Mouse (Mus musculus): ENCODE measurements around the gene Reck. TPM values are rescaled to one million over a fixed set of nuclear protein-coding genes. Genes with fewer than 3 reads are reported as not detected.

The Reck gene
- total RNA-seq, 2 experiments from 2014 or later = 8.6 to 11.1 TPM

DNA sequence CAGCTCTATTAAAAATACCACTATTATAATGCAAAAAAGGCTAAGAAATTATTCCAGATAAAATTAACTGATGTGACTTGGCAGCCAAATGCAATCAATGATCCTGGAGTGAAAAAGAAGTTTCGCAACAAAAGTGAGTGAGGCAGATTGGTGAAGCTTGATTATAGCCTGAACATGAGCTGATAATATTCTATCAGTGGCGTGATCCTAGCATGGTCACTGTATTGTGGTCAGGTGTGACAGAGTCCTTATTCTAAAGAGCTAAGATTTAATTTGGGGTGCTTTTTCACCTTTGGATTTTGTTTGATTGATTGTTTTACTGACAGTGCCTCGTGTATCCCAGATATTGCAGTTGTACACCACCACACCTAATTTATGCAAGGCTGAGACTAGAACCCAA lies 15.9 kb downstream of the Reck start:
- intact Hi-C loops (cut with DNase I; ENCODE audit: low total_unique reads) = no loop called here
- no peak for DNase-seq

DNA sequence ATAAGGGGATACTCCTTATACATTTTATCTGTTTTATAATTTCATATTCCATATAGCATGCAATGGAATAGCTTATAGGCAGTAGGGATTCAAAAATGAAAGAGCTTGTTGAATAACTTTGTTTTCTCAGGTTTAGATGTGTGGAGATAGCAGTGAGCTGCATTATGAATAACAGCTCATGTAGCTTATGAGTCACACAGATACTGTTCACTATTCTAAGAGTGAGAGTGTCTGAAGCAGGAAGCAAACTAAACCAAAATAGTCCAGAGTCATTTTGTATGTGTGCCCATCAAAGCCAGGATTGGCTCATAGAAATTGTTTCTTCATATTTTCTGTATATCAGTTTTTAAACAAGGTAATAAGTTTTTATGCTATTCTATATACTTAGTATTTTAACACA lies 21.9 kb downstream of the Reck start:
- no peak for DNase-seq
- intact Hi-C loops (cut with DNase I; ENCODE audit: low total_unique reads) = no loop called here

DNA sequence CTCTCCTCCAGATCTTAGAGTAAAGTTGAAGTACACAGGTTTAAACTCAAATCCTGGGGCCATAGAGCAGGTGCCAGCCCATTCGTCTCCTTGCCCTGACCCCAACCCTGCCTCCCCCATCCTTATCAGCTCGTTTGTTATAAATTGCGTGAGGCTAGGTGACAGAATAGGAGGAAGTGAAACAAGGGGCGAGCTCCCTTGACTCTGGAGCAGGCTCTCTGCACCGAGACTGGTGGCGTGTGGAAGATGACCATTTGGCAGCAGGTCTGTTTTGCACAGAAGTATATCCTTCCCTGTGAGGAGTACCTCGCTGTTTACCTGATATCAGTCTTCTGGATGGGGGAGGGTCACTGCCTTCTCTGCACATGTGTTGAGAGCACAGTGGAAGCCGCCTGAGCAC lies 23.9 kb downstream of the Reck start:
- DNase-seq = no peak
- intact Hi-C loops (cut with DNase I; ENCODE audit: low total_unique reads) = no loop called here

DNA sequence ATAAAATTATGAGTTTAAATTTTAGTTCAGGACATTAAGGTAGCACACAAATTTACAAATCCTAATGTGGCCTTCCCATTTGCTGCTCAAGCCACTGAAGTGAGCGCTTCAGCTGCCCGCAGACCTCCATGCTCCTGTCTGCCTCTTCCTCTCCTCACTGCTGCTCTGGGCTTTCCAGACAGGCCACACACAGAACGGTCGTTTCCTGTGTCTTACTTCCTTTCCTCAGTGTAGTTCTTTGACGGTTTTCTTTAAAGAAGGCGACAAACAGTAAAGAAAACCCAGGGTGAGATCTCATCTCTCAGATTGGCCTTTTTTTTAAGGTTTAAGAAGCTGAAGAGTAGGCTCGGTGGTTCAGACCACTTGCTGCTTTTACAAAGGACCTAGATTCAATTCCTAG lies 28.4 kb downstream of the Reck start:
- DNase-seq = no peak
- intact Hi-C loops (cut with DNase I; ENCODE audit: low total_unique reads) = no loop called here

DNA sequence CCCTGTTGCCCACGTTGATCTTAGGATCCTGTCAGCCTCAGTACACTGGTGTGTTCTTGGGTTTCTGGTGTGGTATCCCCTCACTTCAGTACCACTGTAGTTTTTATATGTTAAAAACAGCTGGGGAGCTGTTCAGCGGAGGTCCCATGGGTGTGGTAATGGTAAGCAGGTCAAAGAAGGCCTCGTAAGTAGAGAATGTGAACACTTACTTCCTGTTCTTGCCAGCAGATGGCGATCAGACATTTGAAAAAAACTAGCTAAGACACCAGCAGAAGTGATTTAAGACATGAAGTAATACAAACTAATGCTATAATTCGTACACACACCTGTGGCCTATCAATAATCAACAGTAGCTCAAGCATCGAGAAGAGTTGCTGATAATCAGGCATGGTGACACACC lies 31.1 kb downstream of the Reck start:
- peak; percentile 15 for DNase-seq
- intact Hi-C loops (cut with DNase I; ENCODE audit: low total_unique reads) = no loop called here

DNA sequence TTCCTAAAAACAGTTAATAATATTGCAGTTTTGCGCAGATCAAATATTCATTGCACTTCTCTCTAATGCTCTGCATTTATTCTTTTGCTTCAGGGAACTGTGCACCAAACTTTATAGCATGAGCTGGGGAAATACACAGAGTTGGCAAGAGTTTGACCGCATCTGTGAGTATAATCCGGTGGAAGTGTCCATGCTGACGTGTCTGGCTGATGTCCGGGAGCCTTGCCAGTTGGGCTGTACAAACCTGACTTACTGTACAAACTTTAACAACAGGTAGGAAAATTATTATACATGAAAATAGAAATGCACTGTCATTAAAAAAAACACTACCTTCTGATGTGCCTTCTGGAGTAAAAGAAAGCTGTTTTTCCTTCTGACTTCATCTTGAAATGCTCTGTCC lies 42.9 kb downstream of the Reck start:
- DNase-seq = no peak
- intact Hi-C loops (cut with DNase I; ENCODE audit: low total_unique reads) = no loop called here

DNA sequence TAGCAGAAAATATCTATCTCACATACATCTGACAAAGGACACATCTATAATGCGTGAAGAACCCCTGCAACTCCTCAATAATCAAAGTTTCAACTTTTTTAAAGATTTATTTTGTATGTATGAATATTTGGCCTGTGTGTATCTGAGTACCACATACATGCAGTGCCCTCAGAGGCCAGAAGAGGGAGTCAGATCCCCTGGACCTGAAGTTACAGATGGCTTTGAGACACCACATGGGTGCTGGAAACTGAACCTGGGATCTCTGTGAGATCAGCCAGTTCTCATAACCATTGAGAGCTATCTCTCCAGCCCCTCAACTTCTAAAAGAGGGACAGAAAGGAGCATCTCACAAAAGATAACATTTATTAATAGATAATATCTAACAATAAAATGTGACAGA lies 45.3 kb downstream of the Reck start:
- no peak for DNase-seq
- intact Hi-C loops (cut with DNase I; ENCODE audit: low total_unique reads) = no loop called here

DNA sequence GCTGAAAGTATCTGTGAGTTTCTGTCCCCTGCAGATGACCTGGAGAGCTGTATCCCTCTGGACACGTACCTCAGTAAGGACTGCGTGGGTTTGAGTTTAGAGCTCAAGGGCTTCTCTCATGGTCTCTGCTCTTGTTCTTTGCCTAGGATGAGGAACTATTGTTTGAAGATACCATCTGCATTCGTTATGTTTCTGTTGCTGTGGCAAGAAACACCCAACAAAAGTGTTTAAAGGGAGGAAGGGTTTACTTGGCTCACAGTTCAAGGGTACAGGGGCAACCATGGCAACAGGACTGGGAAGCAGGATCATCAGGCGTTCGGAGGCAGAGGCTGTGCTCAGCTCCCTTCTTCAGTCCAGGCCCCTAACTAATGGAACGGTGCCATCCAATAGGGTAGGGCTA lies 49.8 kb downstream of the Reck start:
- intact Hi-C loops (cut with DNase I; ENCODE audit: low total_unique reads) = no loop called here
- no peak for DNase-seq

DNA sequence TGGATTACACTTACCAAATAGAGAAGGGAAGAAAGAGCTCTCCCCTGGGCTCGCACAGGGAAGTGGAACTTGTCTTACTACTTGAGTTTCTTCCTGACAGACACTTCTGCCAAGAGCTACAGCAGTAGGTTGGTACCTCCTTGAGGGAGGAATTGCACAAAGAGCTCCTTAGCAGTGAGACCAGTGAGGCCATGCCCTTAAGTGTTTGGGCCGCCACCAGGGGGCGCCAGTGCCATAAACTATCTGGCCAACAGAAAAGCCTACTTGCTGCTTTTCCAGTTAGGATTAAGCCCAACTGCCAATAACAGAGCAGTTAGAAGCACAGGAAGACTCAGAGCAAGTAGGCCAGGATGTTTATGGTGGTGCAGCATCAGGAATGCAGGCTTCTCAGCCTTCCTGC lies 50.4 kb downstream of the Reck start:
- peak; percentile 89 for DNase-seq
- intact Hi-C loops (cut with DNase I; ENCODE audit: low total_unique reads) = loop anchor here (2.0 kb wide), 1 partner anchor 57 kb away; the partner anchor contains the start of gene Ccin

DNA sequence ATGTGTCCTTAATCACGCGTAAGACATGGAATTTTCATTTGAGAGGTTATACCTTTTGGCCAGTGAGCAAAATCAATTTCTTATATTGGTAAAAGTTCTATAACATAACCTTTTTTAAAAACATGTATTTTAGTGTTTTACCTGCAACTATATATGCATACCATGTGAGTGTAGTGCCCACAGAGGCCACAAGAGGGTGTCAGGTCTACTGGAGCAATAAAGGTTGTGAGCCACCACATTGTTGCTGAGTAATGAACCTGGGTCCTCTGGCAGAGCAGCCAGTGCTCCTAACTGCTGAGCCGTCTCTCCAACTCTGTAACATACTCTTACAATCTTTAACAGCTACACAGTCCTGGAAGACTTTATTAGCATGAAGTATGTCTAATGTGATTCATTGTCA lies 52.5 kb downstream of the Reck start:
- intact Hi-C loops (cut with DNase I; ENCODE audit: low total_unique reads) = loop anchor here (2.0 kb wide), 1 partner anchor 55 kb away; the partner anchor contains the start of gene Ccin
- no peak for DNase-seq

DNA sequence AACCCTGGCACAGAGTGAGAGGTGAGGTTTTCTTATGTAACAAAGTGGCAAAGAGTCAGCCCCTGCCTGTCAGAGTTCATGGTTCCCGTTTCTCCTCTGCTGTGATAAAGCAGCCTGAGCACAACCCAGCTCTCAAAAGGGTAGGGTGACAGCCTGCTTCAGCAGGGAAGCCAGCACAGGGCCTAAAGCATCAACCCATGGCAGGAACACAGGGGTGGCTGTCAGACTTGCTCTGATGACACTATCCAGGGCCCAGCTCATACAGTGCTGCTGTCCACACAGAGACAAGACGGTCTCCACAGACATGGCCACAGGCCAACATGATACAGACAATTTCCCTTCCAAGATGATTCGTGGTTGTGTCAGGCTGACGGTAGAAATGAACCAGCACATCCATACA lies 56.5 kb downstream of the Reck start:
- intact Hi-C loops (cut with DNase I; ENCODE audit: low total_unique reads) = no loop called here
- no peak for DNase-seq

DNA sequence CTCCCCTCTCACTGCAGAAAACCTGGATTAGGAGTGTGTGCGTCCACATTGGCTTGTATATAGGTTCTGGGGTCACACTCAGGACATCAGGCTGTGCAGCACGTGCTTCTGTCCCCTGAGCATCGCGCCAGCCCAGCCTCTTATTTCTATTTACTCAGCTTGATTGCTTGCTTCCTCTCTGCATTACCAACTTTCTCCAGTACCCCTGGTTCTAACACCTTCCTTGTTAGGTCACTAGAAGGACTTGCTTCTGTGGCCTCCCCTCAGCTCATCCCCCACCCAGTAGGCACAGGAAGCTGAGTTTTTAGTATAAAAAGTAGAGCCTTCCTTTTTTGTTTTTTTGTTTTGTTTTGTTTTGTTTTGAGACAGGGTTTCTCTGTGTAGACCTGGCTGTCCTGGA lies 60.9 kb downstream of the Reck start:
- intact Hi-C loops (cut with DNase I; ENCODE audit: low total_unique reads) = no loop called here
- DNase-seq = no peak

DNA sequence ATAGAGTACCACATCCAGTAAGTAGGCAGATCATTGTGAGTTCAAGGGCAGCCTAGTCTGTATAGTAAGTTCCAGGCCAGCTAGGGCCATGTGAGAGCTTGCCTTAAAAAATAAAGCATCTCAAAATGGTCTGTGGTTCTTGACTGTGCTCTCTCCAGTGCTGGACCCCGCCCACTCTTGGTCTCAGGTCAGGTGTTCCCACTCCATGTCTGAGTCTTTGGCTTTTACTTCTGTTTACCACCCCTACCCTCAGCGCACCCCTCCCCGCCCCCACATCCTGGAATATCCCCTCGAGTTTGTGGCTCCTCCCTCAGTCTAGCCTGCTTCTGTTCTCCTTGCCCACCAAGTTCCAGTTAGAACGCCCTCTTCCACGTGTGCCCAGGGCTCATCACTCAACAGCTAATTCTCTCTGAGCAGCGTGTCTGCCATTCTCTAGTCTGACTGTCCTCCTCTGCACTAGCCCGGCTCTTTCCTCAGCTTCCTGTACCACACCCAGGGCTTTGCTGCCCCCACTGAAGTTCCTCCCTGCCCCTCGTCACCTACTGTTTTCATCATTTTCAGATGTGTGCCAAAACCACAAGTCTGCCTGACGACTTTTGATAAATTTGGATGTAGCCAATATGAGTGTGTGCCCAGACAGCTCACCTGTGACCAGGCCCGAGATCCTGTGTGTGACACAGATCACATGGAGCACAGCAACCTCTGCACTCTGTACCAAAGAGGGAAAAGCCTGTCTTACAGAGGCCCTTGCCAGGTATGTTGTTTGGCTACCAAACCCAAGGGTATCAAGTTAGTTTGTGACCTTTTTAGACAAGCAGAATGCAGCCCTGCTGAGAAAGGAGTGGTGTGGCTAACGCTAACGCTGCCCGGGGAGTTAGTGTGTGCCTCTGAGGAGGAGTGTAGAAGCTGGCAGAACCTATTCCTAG lies 61.7 kb downstream of the Reck start:
- intact Hi-C loops (cut with DNase I; ENCODE audit: low total_unique reads) = no loop called here
- DNase-seq = peak; percentile 33

DNA sequence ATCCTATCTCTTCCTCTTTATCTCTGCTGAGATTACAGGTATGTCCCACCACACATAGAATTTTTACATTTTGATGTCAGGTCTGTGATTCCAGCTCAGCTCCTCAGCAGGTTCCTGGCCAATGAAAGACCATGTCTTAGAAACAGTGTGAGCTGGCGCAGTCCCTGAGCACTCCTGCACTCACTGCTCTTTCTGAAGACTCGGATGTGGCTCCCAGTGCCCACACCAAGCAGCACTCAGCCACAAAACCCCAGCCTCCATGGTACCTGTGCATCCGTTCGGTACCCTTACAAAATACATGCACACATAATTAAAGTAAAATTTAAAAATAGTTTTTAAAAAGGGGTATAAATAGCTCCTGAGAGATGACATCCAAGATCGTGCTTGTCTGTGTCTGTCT lies 66.0 kb downstream of the Reck start:
- intact Hi-C loops (cut with DNase I; ENCODE audit: low total_unique reads) = no loop called here
- no peak for DNase-seq

DNA sequence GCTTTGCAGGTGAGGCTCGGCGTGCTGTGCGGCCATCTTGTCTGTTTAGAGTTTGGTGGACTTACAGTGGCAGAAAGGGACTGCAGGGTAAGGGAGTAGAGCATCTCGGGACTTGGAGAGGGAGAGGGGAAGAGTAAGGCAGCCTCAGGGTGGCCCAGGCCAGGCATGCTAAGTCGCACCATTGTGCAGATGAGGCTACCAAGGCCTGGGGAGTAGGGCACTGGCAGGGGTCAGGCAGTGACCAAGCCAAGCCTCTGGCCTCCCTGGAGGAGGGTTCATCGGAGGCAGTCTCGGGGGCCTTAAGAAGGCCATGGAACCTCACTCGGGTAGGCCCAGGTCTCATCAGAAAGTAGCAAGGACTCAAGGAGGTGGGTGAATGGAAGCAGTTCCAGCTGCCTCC lies 67.1 kb downstream of the Reck start:
- intact Hi-C loops (cut with DNase I; ENCODE audit: low total_unique reads) = no loop called here

DNA sequence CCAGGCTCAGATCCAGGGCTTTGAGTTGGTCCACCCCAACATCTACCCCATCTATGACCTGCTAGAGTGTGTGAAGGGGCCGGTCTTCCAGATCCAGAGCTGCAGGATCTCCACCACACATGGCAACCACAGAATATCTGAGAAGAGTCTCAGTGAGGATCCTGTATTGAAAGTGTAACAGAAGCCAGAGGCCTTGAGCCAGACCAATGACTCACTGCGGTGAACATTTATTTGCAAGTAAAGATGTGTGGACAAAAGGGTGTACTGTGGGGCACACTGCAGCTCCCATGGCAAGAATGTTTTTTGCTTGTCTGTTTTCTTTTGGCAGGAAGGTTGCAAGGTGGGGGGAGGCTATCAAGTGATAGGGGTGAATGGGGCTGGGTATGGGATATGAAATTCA lies 72.2 kb downstream of the Reck start:
- intact Hi-C loops (cut with DNase I; ENCODE audit: low total_unique reads) = no loop called here

More for the DNA sequence above, 67.1 kb downstream of the Reck start:
- no peak for DNase-seq

DNA sequence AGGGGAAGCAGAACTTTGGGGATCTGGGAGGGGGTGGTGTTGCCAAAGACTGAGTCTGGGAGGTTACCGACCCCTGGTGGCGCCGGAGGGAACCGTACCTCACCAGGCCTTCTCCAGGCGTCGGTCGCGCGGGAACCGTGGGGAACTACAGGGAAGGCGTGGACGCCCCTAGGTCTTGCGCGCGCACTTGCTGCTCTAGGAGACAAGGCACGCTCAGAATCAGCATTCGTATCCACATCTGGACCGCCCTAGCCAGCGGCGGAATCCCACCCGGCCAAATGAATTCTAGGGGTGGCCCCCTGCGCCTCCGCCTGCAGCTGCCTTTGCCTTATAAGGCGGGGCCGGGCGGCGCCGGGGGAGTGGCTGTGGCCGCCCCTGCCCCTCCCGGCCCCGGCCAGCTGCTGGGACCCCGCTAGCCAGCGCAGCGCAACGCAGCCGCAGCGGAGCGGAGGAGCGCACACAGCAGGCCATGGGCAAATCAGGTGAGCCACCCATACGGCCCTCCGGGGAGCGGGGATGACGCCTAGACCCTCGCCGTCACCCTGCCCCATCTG lies 82.0 kb downstream of the Reck start, which contains the start of gene Glipr2:
Gene Glipr2, plus strand, starts transcription at position 110 of the 554 bp plus-strand sequence.
- peak; percentile 91 for DNase-seq
- intact Hi-C loops (cut with DNase I; ENCODE audit: low total_unique reads) = no loop called here

More for the DNA sequence above, 72.2 kb downstream of the Reck start:
- DNase-seq = no peak

DNA sequence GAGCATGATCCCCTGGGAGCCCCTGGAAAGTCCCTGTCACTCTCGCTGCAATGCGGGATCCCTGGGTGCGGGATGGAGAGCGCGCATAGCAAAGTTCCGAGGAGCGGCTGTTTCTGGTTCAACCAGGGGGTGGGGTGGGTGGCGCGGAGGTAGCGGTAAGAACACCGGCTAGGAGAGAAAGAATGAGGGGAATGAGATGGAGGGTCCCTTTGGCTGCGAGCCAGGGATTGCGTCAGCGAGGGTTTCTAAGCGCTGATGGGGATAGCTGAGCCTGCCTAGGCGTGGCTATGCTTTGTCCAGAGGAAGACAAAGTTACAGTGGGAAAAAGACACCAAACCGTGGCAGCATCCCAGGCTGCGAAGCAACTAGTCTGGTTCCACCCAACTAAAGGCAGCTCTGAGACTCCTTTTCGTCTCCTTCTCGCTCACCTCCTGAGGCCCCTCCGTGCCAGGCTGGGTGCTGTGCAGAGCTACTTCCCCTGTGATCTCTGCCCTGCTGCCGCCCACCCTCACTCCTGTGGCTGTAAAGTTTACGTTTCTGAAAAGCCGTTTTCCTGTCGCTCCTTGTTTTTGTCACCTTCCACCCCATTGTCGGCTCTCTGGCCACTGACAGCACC lies 82.6 kb downstream of the Reck start:
- intact Hi-C loops (cut with DNase I; ENCODE audit: low total_unique reads) = no loop called here
- peak; percentile 66 for DNase-seq

DNA sequence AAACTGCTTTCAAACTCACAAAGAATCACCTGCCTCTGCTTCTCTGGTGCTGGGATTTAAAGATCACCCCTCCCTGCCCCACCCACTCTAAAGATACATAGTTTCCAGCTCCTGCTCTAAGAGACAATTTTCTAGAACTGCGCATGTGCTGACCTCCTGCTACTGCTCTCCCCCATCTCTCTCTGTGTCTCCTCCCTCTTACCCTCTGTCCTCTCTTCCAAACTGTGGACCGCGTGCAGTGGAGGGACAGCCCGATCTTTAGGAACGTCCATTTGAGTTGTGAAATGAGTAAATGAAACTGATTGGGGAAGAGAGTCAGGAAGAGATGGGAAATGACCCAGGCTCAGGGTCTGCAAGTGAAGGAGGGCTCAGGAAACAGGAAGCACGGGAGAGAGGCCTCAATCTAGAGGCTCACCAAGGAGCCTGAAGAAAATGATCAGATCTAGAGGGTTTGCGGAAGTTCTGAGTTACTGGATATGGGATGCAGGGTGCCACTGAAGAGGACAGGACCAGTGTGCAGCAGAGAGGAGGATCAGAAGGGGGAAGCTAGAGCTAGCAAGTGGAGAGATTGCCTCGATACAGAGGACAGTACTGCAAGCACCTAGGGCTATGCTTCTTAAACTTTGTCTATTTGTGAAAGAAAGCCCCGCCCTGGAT lies 84.3 kb downstream of the Reck start:
- intact Hi-C loops (cut with DNase I; ENCODE audit: low total_unique reads) = no loop called here
- no peak for DNase-seq

DNA sequence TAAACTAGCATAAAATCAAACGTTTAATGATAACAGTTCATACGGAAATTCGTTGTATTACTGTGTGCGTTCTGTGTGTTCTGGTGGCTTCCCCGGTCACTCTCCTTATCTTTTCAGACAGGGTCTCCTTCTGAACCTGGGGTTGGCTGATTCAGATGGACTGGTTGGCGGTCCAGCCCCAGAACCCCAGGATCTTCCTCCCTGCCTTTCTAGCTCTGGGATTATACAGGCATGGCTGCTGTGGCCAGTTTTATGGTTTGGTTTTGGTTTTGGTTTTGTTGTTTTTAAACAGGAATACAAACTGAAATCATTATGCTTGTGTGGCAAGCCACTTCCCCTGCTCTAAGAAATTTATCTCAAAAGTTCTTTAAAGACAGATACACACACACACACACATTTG lies 84.9 kb downstream of the Reck start:
- DNase-seq = no peak
- intact Hi-C loops (cut with DNase I; ENCODE audit: low total_unique reads) = no loop called here
